Mouse (Mus musculus): ENCODE data around the gene St6galnac3. TPM values are rescaled to one million over a fixed set of nuclear protein-coding genes. Genes with fewer than 3 reads are reported as not detected.

The St6galnac3 gene
- polyA plus RNA-seq, 1 experiment from 2014 or later: 10.2 TPM

DNA sequence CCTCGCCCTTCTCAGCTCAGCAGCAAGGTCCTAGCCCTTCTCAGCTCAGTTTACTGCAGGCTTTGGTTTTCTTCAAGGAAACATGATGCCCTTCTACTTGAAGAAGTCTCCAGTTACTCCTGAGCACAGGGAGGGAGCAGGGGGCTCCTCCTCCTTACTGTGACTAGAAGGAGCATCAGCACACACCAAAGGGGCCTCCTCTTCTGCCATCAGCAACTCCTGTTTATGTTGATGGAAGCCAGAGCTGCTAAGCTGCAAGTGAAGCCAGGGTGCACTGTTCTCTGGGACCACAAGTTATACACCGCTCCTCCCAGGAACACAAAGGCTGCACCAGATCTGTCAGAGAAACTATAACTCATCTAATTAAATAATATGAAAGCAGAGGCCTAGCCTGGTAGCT, 34.4 kb downstream of the St6galnac3 start:
- WGBS (ENCODE audit: insufficient replicate concordance): 55% methylated on average over 2 of the region's 2 CpGs
- Histone ChIP-seq H3K9ac (peak overlapping the region; percentile 45; the same call in 1 of the 2 replicates), H3K4me1 (replicated peaks) (peaks cover 60% of the 10 kb centered on the region), H3K27me3 (no peaks in the 10 kb centered on the region), H3K36me3 (replicated peaks) (peaks cover 3% of the 10 kb centered on the region; the same call in 1 of the 2 replicates), H3K9me3 (replicated peaks) (no peaks in the 10 kb centered on the region), H3K4me3 (replicated peaks) (no peak overlapping the region), H3K27ac (replicated peaks) (peak overlapping the region; percentile 94), H3K4me2 (peak overlapping the region; percentile 61)
- ATAC-seq (ENCODE audit: insufficient read depth): peak; percentile 8

DNA sequence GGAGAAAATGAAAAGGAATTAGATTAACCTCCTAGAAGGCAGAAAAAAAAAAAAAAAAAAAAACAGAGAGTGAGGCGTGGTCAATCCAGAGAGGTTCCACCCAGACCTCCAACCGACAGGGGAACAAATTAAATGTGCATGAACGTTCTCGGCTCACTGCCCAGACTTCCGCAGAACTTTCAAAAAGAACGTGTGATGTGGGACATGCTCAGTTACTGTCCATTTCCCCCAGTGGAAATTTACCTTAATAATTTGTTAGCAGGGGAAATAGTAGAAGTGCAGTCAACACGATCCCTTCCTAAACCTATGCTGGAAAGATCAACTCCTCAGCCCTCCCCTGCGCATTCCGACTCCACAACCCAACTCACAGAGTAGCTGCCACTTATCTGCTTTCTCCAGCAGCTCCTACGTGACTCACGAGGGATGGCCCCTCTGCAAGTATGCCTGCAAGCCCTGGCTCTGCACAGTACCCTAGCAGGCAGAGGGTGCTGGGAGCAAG, 35.1 kb downstream of the St6galnac3 start:
- H3K9ac ChIP-seq: peak overlapping the region; percentile 45
- WGBS (ENCODE audit: insufficient replicate concordance): 22% methylated on average over 11 of the region's 11 CpGs
- ATAC-seq (ENCODE audit: insufficient read depth): peak; percentile 98
- H3K4me1 ChIP-seq (replicated peaks): peaks cover 61% of the 10 kb centered on the region
- peaks cover 7% of the 10 kb centered on the region; the same call in 1 of the 2 replicates for H3K36me3 ChIP-seq (replicated peaks)
- peak overlapping the region; percentile 61 for H3K4me2 ChIP-seq
- peak overlapping the region; percentile 38 for H3K4me3 ChIP-seq (replicated peaks)
- no peaks in the 10 kb centered on the region for H3K27me3 ChIP-seq
- H3K9me3 ChIP-seq (replicated peaks): no peaks in the 10 kb centered on the region
- peak overlapping the region; percentile 94 for H3K27ac ChIP-seq (replicated peaks)

DNA sequence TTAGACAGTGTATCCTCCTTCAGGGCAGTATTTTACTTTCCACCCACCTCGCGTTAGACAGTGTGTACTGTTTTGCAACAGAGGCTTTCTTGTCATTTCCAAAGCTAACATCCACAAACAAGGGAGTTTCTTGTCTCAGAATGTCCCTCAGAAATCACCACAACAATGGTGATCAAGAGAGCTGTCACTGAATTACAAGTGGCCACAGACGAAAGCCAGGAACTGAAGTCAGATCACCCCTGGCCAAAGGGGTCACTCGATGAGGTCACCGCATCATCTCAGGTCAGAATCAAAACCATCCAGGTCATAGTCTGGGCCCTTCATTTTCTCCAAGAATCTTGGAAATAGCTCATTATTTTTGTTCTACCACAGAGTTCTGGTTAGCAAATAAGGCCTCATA, 37.1 kb downstream of the St6galnac3 start:
- ATAC-seq (ENCODE audit: insufficient read depth): no peak
- H3K9ac ChIP-seq: no peak overlapping the region
- H3K4me1 ChIP-seq (replicated peaks): peaks cover 73% of the 10 kb centered on the region
- H3K4me3 ChIP-seq (replicated peaks): no peak overlapping the region
- peak overlapping the region; percentile 94 for H3K27ac ChIP-seq (replicated peaks)
- H3K4me2 ChIP-seq: 0 out of 2 replicates have a peak overlapping the region, but pooled peaks have one; percentile 61
- H3K27me3 ChIP-seq: no peaks in the 10 kb centered on the region
- no peaks in the 10 kb centered on the region for H3K9me3 ChIP-seq (replicated peaks)
- WGBS (ENCODE audit: insufficient replicate concordance): 87% methylated on average over 5 of the region's 5 CpGs
- H3K36me3 ChIP-seq (replicated peaks): peaks cover 9% of the 10 kb centered on the region; the same call in 1 of the 2 replicates

DNA sequence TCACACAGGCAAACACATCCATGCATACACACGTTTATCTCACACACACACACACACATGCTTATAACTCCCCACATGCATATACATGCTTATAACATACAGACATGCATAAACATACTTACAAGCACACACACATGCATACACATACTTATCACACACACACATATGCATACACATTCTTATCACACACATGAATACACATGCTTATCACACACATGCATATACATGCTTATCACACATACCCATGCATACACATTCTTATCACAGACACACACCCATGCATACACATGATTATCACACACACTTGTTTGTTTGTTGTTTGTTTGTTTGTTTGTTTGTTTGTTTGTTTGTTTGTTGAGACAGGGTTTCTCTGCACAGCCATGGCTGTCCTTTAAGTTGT, 40.1 kb downstream of the St6galnac3 start:
- no peaks in the 10 kb centered on the region for H3K27me3 ChIP-seq
- no peak overlapping the region for H3K4me2 ChIP-seq
- WGBS (ENCODE audit: insufficient replicate concordance): 84% methylated on average over 1 of the region's 1 CpGs
- H3K4me1 ChIP-seq (replicated peaks): peaks cover 74% of the 10 kb centered on the region
- peak overlapping the region; percentile 72 for H3K27ac ChIP-seq (replicated peaks)
- peak; percentile 58 for ATAC-seq (ENCODE audit: insufficient read depth)
- no peak overlapping the region for H3K9ac ChIP-seq
- H3K36me3 ChIP-seq (replicated peaks): peaks cover 9% of the 10 kb centered on the region; the same call in 1 of the 2 replicates
- H3K4me3 ChIP-seq (replicated peaks): no peak overlapping the region
- H3K9me3 ChIP-seq (replicated peaks): no peaks in the 10 kb centered on the region

DNA sequence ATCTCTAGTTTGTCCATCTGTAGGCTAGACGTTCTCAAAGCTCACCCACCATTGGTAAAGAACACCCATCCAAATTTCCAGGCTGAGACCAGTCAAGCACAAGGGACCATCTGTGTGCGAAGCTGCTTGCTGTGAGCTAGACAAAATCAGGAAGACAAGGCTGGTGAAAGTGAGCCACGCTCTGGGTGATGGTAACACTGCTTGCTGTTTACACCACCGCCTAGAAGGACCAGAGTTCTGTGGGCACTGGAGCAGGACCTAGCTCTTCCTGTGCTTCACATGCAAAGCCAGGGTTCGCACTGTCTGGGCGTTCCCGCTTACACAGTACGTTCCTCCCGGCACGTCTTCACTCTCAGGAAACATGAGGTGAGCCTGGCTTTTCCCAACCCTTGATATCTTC, 42.7 kb downstream of the St6galnac3 start:
- H3K4me3 ChIP-seq (replicated peaks): no peak overlapping the region
- peaks cover 53% of the 10 kb centered on the region for H3K4me1 ChIP-seq (replicated peaks)
- no peaks in the 10 kb centered on the region for H3K9me3 ChIP-seq (replicated peaks)
- no peak for ATAC-seq (ENCODE audit: insufficient read depth)
- H3K27ac ChIP-seq (replicated peaks): peak overlapping the region; percentile 71; the same call in 1 of the 2 replicates
- WGBS (ENCODE audit: insufficient replicate concordance): 79% methylated on average over 10 of the region's 10 CpGs
- H3K27me3 ChIP-seq: no peaks in the 10 kb centered on the region
- H3K36me3 ChIP-seq (replicated peaks): 0 out of 2 replicates have a peak, but pooled peaks cover 9% of the 10 kb centered on the region
- H3K4me2 ChIP-seq: no peak overlapping the region
- H3K9ac ChIP-seq: no peak overlapping the region

DNA sequence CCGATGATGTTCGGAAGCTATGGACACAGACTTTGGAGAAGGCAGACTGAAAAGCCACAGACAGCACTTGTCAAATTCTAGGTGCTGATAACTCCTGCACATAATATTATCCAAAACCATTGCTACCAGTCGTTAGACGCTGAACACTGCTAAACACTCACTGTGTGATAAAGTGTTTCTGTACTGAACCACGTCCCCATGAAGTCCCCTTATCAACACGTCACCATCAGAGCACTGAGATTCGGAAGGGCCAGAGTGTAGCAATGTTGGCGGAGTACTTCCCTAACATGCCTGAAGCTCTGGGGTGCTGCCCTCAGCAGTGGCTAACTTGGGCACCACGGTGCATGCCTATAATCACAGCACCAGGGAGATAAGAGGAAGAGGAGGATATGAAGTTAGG, 43.3 kb downstream of the St6galnac3 start:
- ATAC-seq (ENCODE audit: insufficient read depth): peak; percentile 58; the same call in 1 of the 2 replicates

DNA sequence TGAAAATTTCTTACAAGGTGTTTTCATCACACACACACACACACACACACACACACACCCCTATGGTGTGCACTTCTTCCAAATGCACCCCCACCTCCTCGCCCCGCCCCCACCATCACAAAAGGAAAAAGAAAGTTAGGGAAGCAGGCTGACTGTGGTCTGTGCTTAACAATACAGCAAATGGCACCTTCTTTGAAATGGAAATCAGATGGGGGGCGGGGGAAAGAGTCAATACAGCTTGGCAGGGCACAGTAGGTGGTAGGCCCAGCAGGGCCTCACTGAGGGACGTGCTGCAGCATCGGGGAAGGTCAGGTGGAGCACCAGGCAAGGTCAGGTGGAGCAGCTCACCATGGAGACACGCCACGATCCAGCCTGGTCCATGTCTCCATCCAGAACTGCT, 49.1 kb downstream of the St6galnac3 start:
- Histone ChIP-seq H3K9ac (no peak overlapping the region), H3K9me3 (replicated peaks) (no peaks in the 10 kb centered on the region), H3K27me3 (no peaks in the 10 kb centered on the region), H3K4me1 (replicated peaks) (peaks cover 56% of the 10 kb centered on the region), H3K4me3 (replicated peaks) (no peak overlapping the region), H3K4me2 (no peak overlapping the region), H3K36me3 (replicated peaks) (no peaks in the 10 kb centered on the region), H3K27ac (replicated peaks) (no peak overlapping the region)
- WGBS (ENCODE audit: insufficient replicate concordance): 79% methylated on average over 7 of the region's 7 CpGs
- ATAC-seq (ENCODE audit: insufficient read depth): no peak

More for the DNA sequence above, 43.3 kb downstream of the St6galnac3 start:
- Histone ChIP-seq H3K27ac (replicated peaks) (peak overlapping the region; percentile 71), H3K9ac (no peak overlapping the region), H3K9me3 (replicated peaks) (no peaks in the 10 kb centered on the region), H3K27me3 (no peaks in the 10 kb centered on the region), H3K4me2 (0 out of 2 replicates have a peak overlapping the region, but pooled peaks have one; percentile 0), H3K4me1 (replicated peaks) (peaks cover 58% of the 10 kb centered on the region), H3K4me3 (replicated peaks) (no peak overlapping the region), H3K36me3 (replicated peaks) (0 out of 2 replicates have a peak, but pooled peaks cover 9% of the 10 kb centered on the region)
- 20% methylated on average over 9 of the region's 9 CpGs for WGBS (ENCODE audit: insufficient replicate concordance)

DNA sequence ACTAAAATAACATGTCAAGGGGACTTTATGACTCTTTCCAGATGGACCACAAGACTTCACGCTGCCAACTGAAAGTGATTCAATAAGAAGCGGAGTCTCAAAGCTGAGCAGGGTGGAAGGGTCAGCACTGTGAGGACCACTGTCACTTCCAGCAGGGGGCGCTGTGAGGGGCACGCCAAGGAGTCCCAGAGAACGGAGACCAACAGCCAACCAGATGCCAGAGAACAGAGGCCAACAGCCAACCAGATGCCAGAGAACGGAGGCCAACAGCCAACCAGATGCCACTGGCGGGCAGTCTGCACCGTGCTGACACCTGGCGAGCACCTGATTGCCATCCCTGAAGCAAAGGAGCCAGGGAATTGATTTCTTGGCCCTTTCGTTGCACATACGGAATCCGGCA, 49.9 kb downstream of the St6galnac3 start:
- Histone ChIP-seq H3K4me2 (no peak overlapping the region), H3K4me3 (replicated peaks) (no peak overlapping the region), H3K36me3 (replicated peaks) (no peaks in the 10 kb centered on the region), H3K9ac (no peak overlapping the region), H3K27ac (replicated peaks) (no peak overlapping the region), H3K4me1 (replicated peaks) (peaks cover 55% of the 10 kb centered on the region), H3K9me3 (replicated peaks) (no peaks in the 10 kb centered on the region), H3K27me3 (no peaks in the 10 kb centered on the region)
- 68% methylated on average over 12 of the region's 12 CpGs for WGBS (ENCODE audit: insufficient replicate concordance)
- peak; percentile 55; the same call in 1 of the 2 replicates for ATAC-seq (ENCODE audit: insufficient read depth)

DNA sequence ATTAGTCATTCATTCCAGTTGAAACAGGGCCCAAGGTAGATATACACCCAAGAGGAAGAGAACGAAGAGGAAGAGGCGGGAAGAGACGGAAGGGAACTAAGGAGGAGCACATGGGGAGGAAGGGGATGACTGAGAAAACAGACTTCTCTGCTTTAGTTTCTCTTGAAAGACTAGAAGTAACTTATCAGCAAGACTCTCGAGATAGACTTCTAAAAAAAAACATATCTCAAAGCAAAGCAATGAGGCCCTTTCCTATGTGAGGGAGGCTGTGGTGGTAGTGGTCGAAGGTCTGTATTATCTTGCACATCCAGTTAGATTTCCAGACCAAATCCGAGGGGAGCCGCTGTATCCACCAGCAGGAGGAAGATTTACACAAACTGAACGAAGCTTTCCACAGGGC, 50.6 kb downstream of the St6galnac3 start:
- Histone ChIP-seq H3K27me3 (no peaks in the 10 kb centered on the region), H3K4me1 (replicated peaks) (peaks cover 61% of the 10 kb centered on the region), H3K9ac (no peak overlapping the region), H3K4me2 (no peak overlapping the region), H3K9me3 (replicated peaks) (no peaks in the 10 kb centered on the region), H3K27ac (replicated peaks) (no peak overlapping the region), H3K4me3 (replicated peaks) (no peak overlapping the region), H3K36me3 (replicated peaks) (no peaks in the 10 kb centered on the region)
- no peak for ATAC-seq (ENCODE audit: insufficient read depth)
- WGBS (ENCODE audit: insufficient replicate concordance): 34% methylated on average over 8 of the region's 8 CpGs

DNA sequence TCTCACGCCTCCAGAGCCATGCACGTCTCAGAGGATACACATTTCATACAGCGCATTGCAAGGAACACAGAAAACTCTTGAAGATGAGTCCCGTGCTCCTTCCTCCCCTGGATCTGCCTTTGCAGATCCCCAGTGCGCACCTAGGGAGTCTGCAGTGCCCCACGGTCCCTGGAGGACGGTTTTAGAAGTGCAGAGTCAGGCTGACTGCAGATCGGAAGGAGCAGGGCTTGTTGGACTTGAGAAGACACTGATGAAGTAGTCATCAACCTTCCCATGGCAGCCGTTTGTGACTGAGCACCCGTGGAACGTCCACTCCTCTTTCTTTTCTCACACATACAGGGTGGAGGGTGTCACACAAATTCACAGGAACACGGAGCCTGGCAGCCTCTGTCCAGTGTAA, 51.5 kb downstream of the St6galnac3 start:
- ATAC-seq (ENCODE audit: insufficient read depth): no peak
- H3K27ac ChIP-seq (replicated peaks): no peak overlapping the region
- peaks cover 70% of the 10 kb centered on the region for H3K4me1 ChIP-seq (replicated peaks)
- no peaks in the 10 kb centered on the region for H3K36me3 ChIP-seq (replicated peaks)
- H3K27me3 ChIP-seq: no peaks in the 10 kb centered on the region
- H3K9me3 ChIP-seq (replicated peaks): no peaks in the 10 kb centered on the region
- no peak overlapping the region for H3K4me3 ChIP-seq (replicated peaks)
- 78% methylated on average over 12 of the region's 12 CpGs for WGBS (ENCODE audit: insufficient replicate concordance)
- no peak overlapping the region for H3K9ac ChIP-seq
- H3K4me2 ChIP-seq: no peak overlapping the region

DNA sequence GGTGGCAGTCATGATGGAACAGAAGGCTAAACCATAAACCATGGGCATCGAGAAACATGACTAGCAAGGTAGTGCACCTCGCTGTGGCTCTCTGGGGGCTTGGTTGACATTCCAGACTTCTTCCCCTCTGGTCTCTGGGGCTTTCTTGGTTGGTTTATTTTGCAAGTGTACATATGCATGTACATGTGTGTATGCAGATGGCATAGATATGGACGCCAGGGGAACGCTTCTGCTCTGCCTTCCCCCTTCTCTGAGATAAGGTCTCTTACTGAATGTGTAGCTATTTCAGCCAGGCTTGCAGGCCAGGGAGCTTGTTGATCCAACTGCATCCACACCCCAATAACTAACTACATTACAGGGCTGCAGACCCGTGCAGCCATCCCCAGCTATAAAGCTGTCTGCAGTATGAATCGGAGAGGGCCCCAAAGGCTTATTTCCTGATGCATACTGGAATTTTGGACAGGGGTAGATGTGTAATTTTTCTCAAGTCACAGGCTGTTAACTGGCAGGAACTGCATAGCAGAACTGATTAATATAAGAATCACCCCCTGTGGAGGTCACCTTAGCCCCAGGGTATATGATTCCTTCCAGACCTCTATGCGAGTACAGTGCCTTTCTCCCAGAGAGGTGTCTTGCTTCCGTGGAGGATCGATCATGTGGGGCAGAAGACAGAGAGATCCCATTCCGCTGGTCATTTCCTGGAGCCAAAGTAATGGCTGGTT, 53.9 kb downstream of the St6galnac3 start:
- Histone ChIP-seq H3K9ac (no peak overlapping the region), H3K9me3 (replicated peaks) (no peaks in the 10 kb centered on the region), H3K4me2 (no peak overlapping the region), H3K4me3 (replicated peaks) (no peak overlapping the region), H3K27me3 (no peaks in the 10 kb centered on the region), H3K27ac (replicated peaks) (no peak overlapping the region), H3K4me1 (replicated peaks) (peaks cover 63% of the 10 kb centered on the region), H3K36me3 (replicated peaks) (no peaks in the 10 kb centered on the region)
- ATAC-seq (ENCODE audit: insufficient read depth): no peak
- 71% methylated on average over 10 of the region's 10 CpGs for WGBS (ENCODE audit: insufficient replicate concordance)

Measured in liver, embryonic 15.5 days (tissue).